Mouse (Mus musculus) megakaryocyte, embryonic 14.5 days (primary cell): ENCODE data around the gene Mpp2. TPM values are rescaled to one million over a fixed set of nuclear protein-coding genes. Genes with fewer than 3 reads are reported as not detected.

Source experiments
- H3K27me3 ChIP-seq: replicated peaks from 2 replicates; pipeline ENCODE3; 2012; ENCODE audit warnings: inconsistent platforms
- H3K36me3 ChIP-seq: replicated peaks from 2 replicates; pipeline ENCODE3; 2012; ENCODE audit warnings: low read length, inconsistent platforms, mixed read lengths
- H3K4me1 ChIP-seq: 2 replicates; pipeline ENCODE4 v1.6.1; 2012; ENCODE audit warnings: inconsistent platforms
- H3K4me3 ChIP-seq: replicated peaks from 2 replicates; pipeline ENCODE3; 2012; ENCODE audit warnings: moderate library complexity, mild to moderate bottlenecking, inconsistent platforms
- H3K9me3 ChIP-seq: 2 replicates; pipeline ENCODE4 v1.6.1; 2012; ENCODE audit warnings: inconsistent platforms
- FLI1 ChIP-seq: IDR thresholded peaks from 2 replicates; pipeline ENCODE4 v1.6.1; 2012; ENCODE audit warnings: low read length, inconsistent platforms, mixed read lengths
- GATA1 ChIP-seq: IDR thresholded peaks from 3 replicates; pipeline ENCODE4 v1.6.1; 2012; ENCODE audit warnings: mixed read lengths, low read length, inconsistent platforms, borderline replicate concordance
- polyA plus RNA-seq: library from polyadenylated mRNA; stranded (reverse); fragments of >175 nt; gene quantifications from 2 replicates; pipeline ENCODE4 v1.2.3, GENCODE M21; 2012; ENCODE audit warnings: low replicate concordance; ENCODE audit not compliant: insufficient read depth

Mpp2 gene
- polyA plus RNA-seq, 1 experiment: 7.0 TPM

DNA sequence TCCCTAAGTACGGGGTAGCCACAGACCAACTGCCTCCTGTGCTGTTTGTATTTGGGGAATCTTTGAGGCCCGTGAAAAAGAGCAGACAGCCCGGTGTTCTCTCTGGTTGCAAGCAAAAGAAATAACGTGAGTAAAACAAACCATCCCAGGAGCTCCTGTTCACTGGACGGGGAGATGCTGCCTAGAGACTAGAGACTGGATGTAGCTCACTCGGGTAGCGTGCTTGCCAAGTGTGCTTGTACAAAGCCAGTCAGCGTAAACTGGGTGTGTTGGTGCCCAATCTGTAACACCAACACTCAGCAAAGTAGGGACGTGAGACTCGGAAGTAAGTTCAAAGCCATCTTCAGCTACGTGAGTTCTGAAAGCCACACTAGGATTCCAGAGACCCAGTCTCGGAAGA, 35.6 kb downstream of the Mpp2 start:
- Histone ChIP-seq H3K4me1 (peaks cover 17% of the 10 kb centered on the region), H3K27me3 (peaks cover 58% of the 10 kb centered on the region), H3K36me3 (no peaks in the 10 kb centered on the region), H3K4me3 (no peak overlapping the region), H3K9me3 (no peaks in the 10 kb centered on the region)
- TF ChIP-seq GATA1: no peak
- TF ChIP-seq FLI1: no peak

- H3K4me3 ChIP-seq: no peak overlapping the region
- H3K27me3 ChIP-seq: peaks cover 60% of the 10 kb centered on the region
- H3K36me3 ChIP-seq: no peaks in the 10 kb centered on the region
- no peaks in the 10 kb centered on the region for H3K9me3 ChIP-seq
- TF ChIP-seq FLI1: no peak
- no peak for TF ChIP-seq GATA1
- peaks cover 12% of the 10 kb centered on the region for H3K4me1 ChIP-seq
These were observed 36.4 kb downstream of the Mpp2 start for GRCm38 (mm10) chr11:102051954-102052353.

- Histone ChIP-seq H3K36me3 (no peaks in the 10 kb centered on the region), H3K4me3 (no peak overlapping the region), H3K27me3 (peaks cover 59% of the 10 kb centered on the region), H3K9me3 (no peaks in the 10 kb centered on the region), H3K4me1 (peaks cover 8% of the 10 kb centered on the region; the same call in 1 of the 2 replicates)
- no peak for TF ChIP-seq GATA1
- no peak for TF ChIP-seq FLI1
These were observed 36.8 kb downstream of the Mpp2 start for GRCm38 (mm10) chr11:102051541-102051940.

- H3K27me3 ChIP-seq: peaks cover 62% of the 10 kb centered on the region
- H3K4me3 ChIP-seq: no peak overlapping the region
- peaks cover 7% of the 10 kb centered on the region; the same call in 1 of the 2 replicates for H3K4me1 ChIP-seq
- peaks cover 14% of the 10 kb centered on the region for H3K9me3 ChIP-seq
- TF ChIP-seq FLI1 (no peak), GATA1 (no peak)
- H3K36me3 ChIP-seq: no peaks in the 10 kb centered on the region
These were observed 38.3 kb downstream of the Mpp2 start for GRCm38 (mm10) chr11:102049875-102050482.

DNA sequence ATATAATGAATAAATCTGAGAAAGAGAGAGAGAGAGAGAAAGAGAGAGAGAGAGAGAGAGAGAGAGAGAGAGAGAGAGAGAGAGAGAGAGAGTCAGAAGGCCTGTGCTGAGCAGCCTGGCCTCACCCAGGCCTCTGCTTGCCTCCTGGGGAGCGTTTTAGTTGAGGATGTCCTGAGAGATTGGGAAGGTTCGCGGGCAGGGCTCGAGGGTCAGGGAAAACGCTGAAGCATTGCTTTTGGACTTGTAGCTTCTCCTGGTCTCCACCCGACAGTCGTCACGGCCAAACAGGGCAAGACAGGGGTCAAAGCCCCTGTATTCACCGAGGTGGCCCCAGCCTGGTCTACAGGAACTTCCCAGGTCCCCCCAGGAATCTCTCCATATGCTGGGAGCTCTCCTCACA, 41.7 kb downstream of the Mpp2 start:
- Histone ChIP-seq H3K36me3 (no peaks in the 10 kb centered on the region), H3K9me3 (peaks cover 19% of the 10 kb centered on the region), H3K4me1 (peaks cover 2% of the 10 kb centered on the region), H3K27me3 (peaks cover 56% of the 10 kb centered on the region), H3K4me3 (no peak overlapping the region)
- no peak for TF ChIP-seq FLI1
- TF ChIP-seq GATA1: no peak

GRCm38 (mm10) chr11:102044691-102045212, 43.6 kb downstream of the Mpp2 start:
- no peak overlapping the region for H3K4me3 ChIP-seq
- TF ChIP-seq FLI1: no peak
- TF ChIP-seq GATA1: no peak
- peaks cover 46% of the 10 kb centered on the region for H3K27me3 ChIP-seq
- peaks cover 9% of the 10 kb centered on the region for H3K4me1 ChIP-seq
- no peaks in the 10 kb centered on the region for H3K36me3 ChIP-seq
- peaks cover 19% of the 10 kb centered on the region for H3K9me3 ChIP-seq

DNA sequence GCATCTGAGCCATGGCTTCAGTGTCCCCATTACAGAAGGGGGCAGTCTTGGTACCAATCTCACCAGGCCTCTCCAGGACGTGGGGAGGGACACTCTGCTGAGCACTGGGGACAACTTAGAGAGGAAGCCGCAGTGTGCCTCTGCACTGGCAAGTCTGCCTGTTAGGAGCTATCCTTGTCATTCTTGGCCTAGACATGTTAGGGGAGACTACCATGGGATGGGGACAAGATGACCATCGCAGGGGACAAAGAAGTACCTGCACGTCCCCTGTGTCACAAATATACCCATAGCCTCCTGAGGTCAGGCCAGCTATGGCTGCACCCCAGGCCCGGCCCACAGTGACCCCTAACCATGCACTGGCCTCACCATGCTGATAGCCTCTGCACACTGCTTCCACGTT, 44.9 kb downstream of the Mpp2 start:
- H3K4me1 ChIP-seq: peaks cover 15% of the 10 kb centered on the region
- H3K4me3 ChIP-seq: no peak overlapping the region
- H3K36me3 ChIP-seq: no peaks in the 10 kb centered on the region
- TF ChIP-seq GATA1: no peak
- TF ChIP-seq FLI1: no peak
- peaks cover 19% of the 10 kb centered on the region for H3K9me3 ChIP-seq
- peaks cover 46% of the 10 kb centered on the region for H3K27me3 ChIP-seq

DNA sequence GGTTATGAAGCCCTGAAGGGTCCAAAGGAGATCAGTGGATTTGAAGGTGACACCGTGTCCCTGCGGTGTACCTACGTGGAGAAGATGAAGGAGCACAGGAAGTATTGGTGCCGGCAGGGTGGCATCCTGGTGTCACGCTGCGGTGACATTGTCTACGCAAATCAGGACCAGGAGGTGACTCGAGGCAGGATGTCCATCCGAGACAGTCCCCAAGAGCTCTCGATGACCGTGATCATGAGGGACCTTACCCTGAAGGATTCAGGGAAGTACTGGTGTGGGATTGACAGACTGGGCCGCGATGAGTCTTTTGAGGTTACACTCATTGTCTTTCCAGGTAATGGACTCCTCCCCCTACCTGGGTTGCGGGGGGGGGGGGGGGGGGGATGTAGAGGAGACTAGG, 45.3 kb downstream of the Mpp2 start:
- Histone ChIP-seq H3K36me3 (no peaks in the 10 kb centered on the region), H3K27me3 (peaks cover 47% of the 10 kb centered on the region), H3K4me1 (peaks cover 16% of the 10 kb centered on the region), H3K9me3 (peaks cover 19% of the 10 kb centered on the region), H3K4me3 (no peak overlapping the region)
- TF ChIP-seq GATA1 (no peak), FLI1 (no peak)

DNA sequence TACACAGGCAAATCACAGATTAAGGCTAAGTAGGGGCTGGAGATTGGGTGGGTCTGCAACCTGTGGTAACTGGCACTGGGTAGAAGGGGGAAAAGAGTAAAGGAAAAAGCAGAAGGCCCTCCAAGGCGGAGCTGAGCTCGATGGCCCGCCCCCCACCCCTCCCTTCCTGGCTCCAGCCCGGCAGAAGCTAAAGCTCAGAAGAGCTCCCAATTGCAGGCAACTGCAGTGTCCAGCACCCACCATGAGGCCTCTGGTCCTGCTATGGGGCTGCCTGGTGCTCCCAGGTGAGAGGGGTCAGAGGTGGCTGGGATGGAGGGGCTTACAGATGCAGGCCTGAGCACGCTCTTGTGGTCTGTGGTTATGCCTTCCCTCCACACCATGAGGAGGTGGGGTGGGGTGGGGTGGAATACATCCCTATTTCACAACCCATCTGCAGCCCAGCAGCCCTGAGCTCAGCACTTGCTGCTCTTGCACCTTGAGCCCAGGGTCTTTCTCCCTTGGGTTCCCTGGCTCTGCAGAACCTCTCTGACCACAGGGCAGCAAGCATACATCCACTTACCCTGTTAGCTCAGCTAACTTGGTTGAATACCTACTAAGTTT, 46.9 kb downstream of the Mpp2 start, which contains the start of gene Cd300lg:
TSS of gene Cd300lg (plus strand) at position 160 of the 600 bp plus-strand sequence.
- no peak within 1 kb of the TSS for H3K4me3 ChIP-seq
- H3K27me3 ChIP-seq: peaks cover 44% of the 10 kb centered on the region

GRCm38 (mm10) chr11:102040646-102041045, 47.7 kb downstream of the Mpp2 start:
- Histone ChIP-seq H3K4me3 (no peak overlapping the region), H3K27me3 (peaks cover 42% of the 10 kb centered on the region), H3K4me1 (peaks cover 16% of the 10 kb centered on the region), H3K36me3 (no peaks in the 10 kb centered on the region), H3K9me3 (peaks cover 12% of the 10 kb centered on the region)
- TF ChIP-seq GATA1 (no peak), FLI1 (no peak)

More for the DNA sequence above, 46.9 kb downstream of the Mpp2 start, which contains the start of gene Cd300lg:
- Histone ChIP-seq H3K4me1 (peaks cover 16% of the 10 kb centered on the region), H3K36me3 (no peaks in the 10 kb centered on the region), H3K9me3 (peaks cover 19% of the 10 kb centered on the region)
- TF ChIP-seq GATA1 (no peak), FLI1 (no peak)

- Histone ChIP-seq H3K27me3 (peaks cover 40% of the 10 kb centered on the region), H3K36me3 (no peaks in the 10 kb centered on the region), H3K4me3 (no peak overlapping the region), H3K4me1 (peaks cover 16% of the 10 kb centered on the region), H3K9me3 (peaks cover 7% of the 10 kb centered on the region)
- no peak for TF ChIP-seq FLI1
- TF ChIP-seq GATA1: no peak
These were observed 48.2 kb downstream of the Mpp2 start for GRCm38 (mm10) chr11:102040138-102040524.
